Mouse (Mus musculus): ENCODE data around the gene Cnot8. TPM values are rescaled to one million over a fixed set of nuclear protein-coding genes. Genes with fewer than 3 reads are reported as not detected.
A peak's percentile ranks its signal among the peaks of the same experiment; 100 is the strongest.

The Cnot8 gene
- polyA plus RNA-seq, 1 experiment from 2014 or later: 46.2 TPM

DNA sequence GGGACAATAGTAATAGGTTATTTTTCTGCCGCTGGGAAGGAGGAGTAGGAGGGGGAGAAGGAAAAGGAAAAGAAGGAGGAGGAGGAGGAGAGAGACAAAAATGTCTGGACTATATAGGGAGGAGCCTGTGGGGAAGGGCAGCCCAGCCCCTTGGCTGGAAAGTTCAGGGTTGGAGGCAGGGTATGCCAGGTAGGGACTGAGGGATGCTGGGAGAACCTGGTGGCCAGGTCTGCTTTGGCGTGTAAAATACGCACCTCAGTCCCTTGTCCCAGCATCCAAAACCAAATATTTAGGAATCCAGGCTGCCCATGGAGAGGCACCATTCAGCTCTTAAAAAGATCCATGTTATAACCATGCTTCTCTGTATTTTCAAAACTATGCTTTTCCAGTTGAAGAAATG is 1.8 kb upstream of the Cnot8 start:
- Histone ChIP-seq H3K9me3 (ENCODE audit: control insufficient read depth) (no peaks in the 10 kb centered on the region), H3K36me3 (ENCODE audit: control insufficient read depth, insufficient read depth) (no peaks in the 10 kb centered on the region), H3K9ac (ENCODE audit: low read depth, low read length) (no peak overlapping the region), H3K4me2 (replicated peaks; ENCODE audit: low read depth) (no peak overlapping the region), H3K4me1 (replicated peaks; ENCODE audit: control insufficient read depth, insufficient read depth, low read length) (peaks cover 3% of the 10 kb centered on the region; the same call in 1 of the 2 replicates), H3K4me3 (ENCODE audit: low read depth, low read length) (no peak overlapping the region), H3K27ac (ENCODE audit: low read depth, low read length) (no peak overlapping the region), H3K27me3 (replicated peaks; ENCODE audit: control insufficient read depth, insufficient read depth, low read length) (no peaks in the 10 kb centered on the region)
- no peak for TF ChIP-seq CTCF (IDR thresholded peaks at IDR 0.05; ENCODE audit: low read depth)
- ATAC-seq: no peak
- WGBS: 81% methylated on average over 3 of the region's 3 CpGs

DNA sequence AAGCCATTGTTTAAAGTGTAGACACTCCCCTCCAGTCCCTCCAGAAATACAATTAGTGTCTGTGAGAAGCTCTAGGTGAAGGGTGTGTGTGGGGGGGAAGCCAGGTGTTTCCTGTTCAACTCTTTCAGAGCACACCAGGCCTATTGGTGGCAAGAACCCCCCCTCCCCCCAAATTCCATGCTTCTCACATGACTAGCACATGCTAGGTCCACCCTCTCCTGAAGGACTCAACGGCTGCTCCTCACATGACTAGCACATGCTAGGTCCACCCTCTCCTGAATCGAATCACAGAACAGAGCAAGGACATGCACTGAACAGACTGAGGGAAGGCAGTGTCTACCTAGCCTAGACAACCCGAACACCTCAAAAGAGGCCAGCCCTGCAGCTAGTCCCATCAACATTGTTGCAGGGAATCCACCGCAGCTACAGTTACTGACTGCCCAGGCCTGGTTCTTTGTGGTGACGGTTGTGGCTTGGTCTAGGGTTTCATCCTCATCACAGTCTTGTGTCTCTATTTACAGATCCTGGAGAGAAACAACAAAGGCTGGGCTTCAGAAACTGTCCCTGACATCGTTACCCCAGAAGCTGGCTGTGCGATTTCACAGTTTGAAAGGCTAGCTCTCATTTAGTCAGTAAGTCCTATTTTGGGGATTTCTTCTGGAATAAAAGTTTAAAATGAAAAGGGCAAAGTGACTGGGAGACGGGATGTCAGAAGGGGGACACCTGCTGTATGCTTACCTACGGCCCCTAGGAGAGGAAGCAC is 1.2 kb upstream of the Cnot8 start:
- TF ChIP-seq CTCF (IDR thresholded peaks at IDR 0.05; ENCODE audit: low read depth): no peak
- WGBS: 85% methylated on average over 9 of the region's 9 CpGs
- no peak overlapping the region for H3K9ac ChIP-seq (ENCODE audit: low read depth, low read length)
- no peaks in the 10 kb centered on the region for H3K9me3 ChIP-seq (ENCODE audit: control insufficient read depth)
- H3K36me3 ChIP-seq (ENCODE audit: control insufficient read depth, insufficient read depth): no peaks in the 10 kb centered on the region
- peaks cover 3% of the 10 kb centered on the region; the same call in 1 of the 2 replicates for H3K4me1 ChIP-seq (replicated peaks; ENCODE audit: control insufficient read depth, insufficient read depth, low read length)
- no peaks in the 10 kb centered on the region for H3K27me3 ChIP-seq (replicated peaks; ENCODE audit: control insufficient read depth, insufficient read depth, low read length)
- no peak for ATAC-seq
- no peak overlapping the region for H3K4me3 ChIP-seq (ENCODE audit: low read depth, low read length)
- peak overlapping the region; percentile 77; the same call in 1 of the 2 replicates for H3K4me2 ChIP-seq (replicated peaks; ENCODE audit: low read depth)
- no peak overlapping the region for H3K27ac ChIP-seq (ENCODE audit: low read depth, low read length)

DNA sequence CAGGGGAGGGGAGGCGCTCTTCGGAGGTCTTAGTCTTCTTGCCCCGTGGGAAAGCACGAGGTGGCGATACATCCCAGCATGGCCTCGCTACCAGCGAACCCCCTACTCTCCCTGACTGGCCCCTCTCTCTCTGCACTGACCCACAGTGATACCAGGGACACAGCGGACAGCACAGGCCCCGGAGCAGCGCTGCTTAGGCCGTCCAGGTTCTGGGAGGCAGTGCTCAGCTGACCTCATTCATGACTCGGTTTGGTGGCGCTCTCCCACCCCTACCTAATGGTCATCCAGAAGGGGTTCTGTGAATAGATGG is 654 bp upstream of the Cnot8 start:
- Histone ChIP-seq H3K4me2 (replicated peaks; ENCODE audit: low read depth) (peak overlapping the region; percentile 77), H3K4me3 (ENCODE audit: low read depth, low read length) (no peak overlapping the region)
- peak; percentile 7; the same call in 1 of the 2 replicates for ATAC-seq

DNA sequence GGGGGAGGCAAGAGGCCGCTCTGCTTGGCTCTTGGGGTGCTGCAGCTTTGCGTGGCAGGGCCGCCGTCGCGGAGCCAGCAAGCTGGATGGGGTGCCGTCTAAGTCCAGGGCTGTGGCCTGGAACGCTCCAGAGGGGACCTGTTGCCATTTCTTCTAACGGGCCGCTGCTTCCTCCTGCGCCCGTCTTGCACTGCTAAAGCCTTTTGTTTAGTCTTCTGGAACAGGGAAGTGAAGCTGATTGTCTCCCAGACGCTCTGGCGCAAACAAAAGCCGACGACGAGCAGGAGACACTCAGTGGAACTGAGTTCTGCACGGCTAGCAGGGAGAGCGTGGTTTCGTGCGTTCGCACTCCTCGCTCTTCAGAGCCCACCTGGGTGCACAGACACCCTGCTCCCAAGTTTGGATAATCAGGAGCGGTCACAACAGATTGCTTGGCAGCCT is 418 bp downstream of the Cnot8 start:
- WGBS: under 1% methylated on average over 24 of the region's 24 CpGs
- peaks cover 3% of the 10 kb centered on the region; the same call in 1 of the 2 replicates for H3K4me1 ChIP-seq (replicated peaks; ENCODE audit: control insufficient read depth, insufficient read depth, low read length)
- ATAC-seq: peak; percentile 42
- H3K27ac ChIP-seq (ENCODE audit: low read depth, low read length): peak overlapping the region; percentile 93
- 0 out of 2 replicates have a peak, but pooled peaks cover under 1% of the 10 kb centered on the region for H3K36me3 ChIP-seq (ENCODE audit: control insufficient read depth, insufficient read depth)
- no peaks in the 10 kb centered on the region for H3K9me3 ChIP-seq (ENCODE audit: control insufficient read depth)
- peak overlapping the region; percentile 74 for H3K4me3 ChIP-seq (ENCODE audit: low read depth, low read length)
- H3K9ac ChIP-seq (ENCODE audit: low read depth, low read length): peak overlapping the region; percentile 71
- no peak for TF ChIP-seq CTCF (IDR thresholded peaks at IDR 0.05; ENCODE audit: low read depth)
- H3K4me2 ChIP-seq (replicated peaks; ENCODE audit: low read depth): peak overlapping the region; percentile 77
- no peaks in the 10 kb centered on the region for H3K27me3 ChIP-seq (replicated peaks; ENCODE audit: control insufficient read depth, insufficient read depth, low read length)

More for the DNA sequence above, 654 bp upstream of the Cnot8 start:
- WGBS: 58% methylated on average over 13 of the region's 13 CpGs
- H3K27ac ChIP-seq (ENCODE audit: low read depth, low read length): peak overlapping the region; percentile 50; the same call in 1 of the 2 replicates
- no peaks in the 10 kb centered on the region for H3K9me3 ChIP-seq (ENCODE audit: control insufficient read depth)
- TF ChIP-seq CTCF (IDR thresholded peaks at IDR 0.05; ENCODE audit: low read depth): no peak
- no peaks in the 10 kb centered on the region for H3K27me3 ChIP-seq (replicated peaks; ENCODE audit: control insufficient read depth, insufficient read depth, low read length)
- H3K9ac ChIP-seq (ENCODE audit: low read depth, low read length): no peak overlapping the region
- H3K4me1 ChIP-seq (replicated peaks; ENCODE audit: control insufficient read depth, insufficient read depth, low read length): peaks cover 3% of the 10 kb centered on the region; the same call in 1 of the 2 replicates
- no peaks in the 10 kb centered on the region for H3K36me3 ChIP-seq (ENCODE audit: control insufficient read depth, insufficient read depth)

DNA sequence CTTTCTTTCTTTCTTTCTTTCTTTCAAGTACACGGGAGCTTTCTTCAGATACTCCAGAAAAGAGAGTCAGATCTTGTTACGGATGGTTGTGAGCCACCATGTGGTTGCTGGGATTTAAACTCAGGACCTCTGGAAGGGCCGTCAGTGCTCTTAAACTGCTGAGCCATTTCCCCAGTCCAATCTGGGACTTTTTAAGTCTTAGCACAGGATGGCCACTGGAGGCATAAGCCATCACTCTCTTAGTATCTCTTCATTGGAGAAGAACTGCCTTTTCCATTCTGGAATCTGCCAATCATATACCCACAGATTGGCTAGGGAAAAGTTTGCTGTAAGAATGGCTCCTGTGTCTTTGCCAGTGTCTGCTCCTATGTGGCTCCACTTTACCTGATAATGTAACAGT is 3.1 kb downstream of the Cnot8 start:
- Histone ChIP-seq H3K27me3 (replicated peaks; ENCODE audit: control insufficient read depth, insufficient read depth, low read length) (no peaks in the 10 kb centered on the region), H3K36me3 (ENCODE audit: control insufficient read depth, insufficient read depth) (peaks cover 27% of the 10 kb centered on the region), H3K27ac (ENCODE audit: low read depth, low read length) (no peak overlapping the region), H3K9ac (ENCODE audit: low read depth, low read length) (no peak overlapping the region), H3K4me3 (ENCODE audit: low read depth, low read length) (no peak overlapping the region), H3K4me2 (replicated peaks; ENCODE audit: low read depth) (no peak overlapping the region), H3K9me3 (ENCODE audit: control insufficient read depth) (no peaks in the 10 kb centered on the region), H3K4me1 (replicated peaks; ENCODE audit: control insufficient read depth, insufficient read depth, low read length) (peaks cover 3% of the 10 kb centered on the region; the same call in 1 of the 2 replicates)
- TF ChIP-seq CTCF (IDR thresholded peaks at IDR 0.05; ENCODE audit: low read depth): peak; percentile 45
- 45% methylated on average over 3 of the region's 3 CpGs for WGBS
- no peak for ATAC-seq

DNA sequence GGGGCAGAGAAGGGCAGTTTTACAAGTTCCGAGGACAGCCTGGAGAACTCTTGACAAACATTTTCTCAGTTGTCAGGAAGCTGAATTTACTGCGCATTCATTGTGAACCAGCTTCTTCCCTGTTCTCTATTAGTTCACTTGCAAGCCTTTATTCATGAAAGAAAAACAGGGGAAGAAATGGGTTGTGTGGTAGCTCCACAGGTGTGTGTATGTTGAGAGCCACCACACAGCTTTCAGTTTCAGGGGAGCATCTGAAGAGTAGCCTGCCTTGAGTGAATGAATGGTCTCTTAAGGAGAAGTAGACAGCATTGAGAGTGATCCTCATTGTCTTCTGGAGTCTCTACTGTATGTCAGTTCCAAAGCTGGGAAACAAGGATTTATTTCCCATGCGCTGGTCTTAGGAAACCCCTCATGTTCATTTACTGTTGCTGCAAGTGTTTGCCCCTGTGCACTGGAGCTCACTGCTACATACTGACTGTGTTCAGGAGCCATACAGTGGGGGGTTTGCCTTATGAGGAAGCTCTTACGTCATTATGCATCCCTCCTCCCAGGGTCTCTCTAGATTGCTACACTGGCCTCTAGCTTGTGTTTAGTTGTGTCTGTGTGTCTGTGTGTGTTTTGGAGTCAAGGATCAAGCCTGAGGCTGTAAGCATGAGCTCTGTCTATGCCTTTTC is 3.8 kb downstream of the Cnot8 start:
- Histone ChIP-seq H3K9ac (ENCODE audit: low read depth, low read length) (no peak overlapping the region), H3K4me1 (replicated peaks; ENCODE audit: control insufficient read depth, insufficient read depth, low read length) (peaks cover 3% of the 10 kb centered on the region; the same call in 1 of the 2 replicates), H3K27me3 (replicated peaks; ENCODE audit: control insufficient read depth, insufficient read depth, low read length) (no peaks in the 10 kb centered on the region), H3K36me3 (ENCODE audit: control insufficient read depth, insufficient read depth) (peaks cover 32% of the 10 kb centered on the region), H3K4me2 (replicated peaks; ENCODE audit: low read depth) (no peak overlapping the region), H3K27ac (ENCODE audit: low read depth, low read length) (no peak overlapping the region), H3K4me3 (ENCODE audit: low read depth, low read length) (no peak overlapping the region), H3K9me3 (ENCODE audit: control insufficient read depth) (no peaks in the 10 kb centered on the region)
- WGBS: 85% methylated on average over 4 of the region's 4 CpGs
- TF ChIP-seq CTCF (IDR thresholded peaks at IDR 0.05; ENCODE audit: low read depth): no peak
- ATAC-seq: no peak
